In genomic region chr5:46443805-46444340, GRCm38 (mm10) we compare ENCODE assay signal across 8 mouse cellular contexts.
A peak's percentile ranks its signal among the peaks of the same experiment; 100 is the strongest.
DNase-seq lines count a peak whose midpoint lies in the region; ATAC-seq and TF ChIP-seq lines count a peak whose summit lies in the region.

No protein-coding gene starts in this region.

- H3K4me1 ChIP-seq in stomach, embryonic 16.5 days (ENCODE audit: control insufficient read depth, insufficient read depth, low read length), result no peaks in the 10 kb centered on the region
- H3K4me1 ChIP-seq in forebrain, embryonic 16.5 days (replicated peaks; ENCODE audit: control insufficient read depth, insufficient read depth, low read length), result peaks cover 19% of the 10 kb centered on the region

- intact Hi-C loops in left cerebral cortex, postnatal 14 days (cut with DNase I), result loop anchor here (10.0 kb wide), 2 partner anchors 1541 to 1691 kb away; partner anchors contain the start of gene Slit2

- no peak overlapping the region for H3K27ac ChIP-seq in stomach, embryonic 16.5 days (ENCODE audit: low read length)
- H3K27ac ChIP-seq in forebrain, embryonic 16.5 days (ENCODE audit: low read length), result no peak overlapping the region

- H3K27me3 ChIP-seq in stomach, embryonic 16.5 days (ENCODE audit: control insufficient read depth, insufficient read depth, low read length), result no peaks in the 10 kb centered on the region
- H3K27me3 ChIP-seq in forebrain, embryonic 16.5 days (replicated peaks; ENCODE audit: control insufficient read depth, insufficient read depth, low read length), result no peaks in the 10 kb centered on the region

- H3K4me3 ChIP-seq in stomach, embryonic 16.5 days (replicated peaks; ENCODE audit: low read length), result no peak overlapping the region; the same call in 1 of the 2 replicates
- H3K4me3 ChIP-seq in forebrain, embryonic 16.5 days (replicated peaks; ENCODE audit: low read length), result no peak overlapping the region

- H3K9ac ChIP-seq in stomach, embryonic 16.5 days (ENCODE audit: low read length), result no peak overlapping the region
- no peak overlapping the region for H3K9ac ChIP-seq in forebrain, embryonic 16.5 days (replicated peaks; ENCODE audit: low read depth, low read length)

- WGBS in stomach, embryonic 16.5 days, result 9% methylated on average over 12 of the region's 12 CpGs
- 14% methylated on average over 12 of the region's 12 CpGs for WGBS in forebrain, embryonic 16.5 days

- no peak; the same call in 1 of the 2 replicates for TF ChIP-seq CTCF in brain, embryonic 14.5 days (IDR thresholded peaks at IDR 0.05; ENCODE audit: borderline replicate concordance, extremely low read depth, insufficient read depth, insufficient read length)

- no peak for ATAC-seq in CD4-positive, CD25-positive, alpha-beta regulatory T cell, adult 4 months
- no peak for ATAC-seq in stomach, embryonic 16.5 days (ENCODE audit: insufficient read depth, low FRiP score)
- no peak for ATAC-seq in forebrain, embryonic 16.5 days

- H3K4me2 ChIP-seq in stomach, embryonic 16.5 days (ENCODE audit: low read depth, low read length), result peak overlapping the region; percentile 43
- H3K4me2 ChIP-seq in forebrain, embryonic 16.5 days (ENCODE audit: low read length), result no peak overlapping the region

- DNase-seq in CD4-positive, CD25-positive, alpha-beta regulatory T cell, adult 2 months (ENCODE audit: low read depth, low spot score), result peak; percentile 1
- DNase-seq in left cerebral cortex, postnatal 14 days (ENCODE audit: low spot score in 2 of 2), result peak; percentile 25 to 54
- DNase-seq in left cerebral cortex, adult 9 months (ENCODE audit: low spot score in 2 of 2), result no peak
- peak; percentile 76 for DNase-seq in brain, embryonic 14.5 days (ENCODE audit: low read depth)
- DNase-seq in kidney, postnatal 10 days, result peak; percentile 48

- H3K36me3 ChIP-seq in stomach, embryonic 16.5 days (ENCODE audit: control insufficient read depth, insufficient read depth, low read length), result no peaks in the 10 kb centered on the region
- H3K36me3 ChIP-seq in forebrain, embryonic 16.5 days (ENCODE audit: control insufficient read depth, insufficient read depth), result no peaks in the 10 kb centered on the region

- TF ChIP-seq POLR2A in brain, embryonic 14.5 days (IDR thresholded peaks at IDR 0.05; ENCODE audit: borderline replicate concordance, extremely low read depth, insufficient read depth, insufficient read length, poor library complexity, severe bottlenecking), result no peak

- H3K9me3 ChIP-seq in stomach, embryonic 16.5 days (replicated peaks; ENCODE audit: control insufficient read depth, low read length), result no peaks in the 10 kb centered on the region
- H3K9me3 ChIP-seq in forebrain, embryonic 16.5 days (ENCODE audit: control insufficient read depth, low read length), result no peaks in the 10 kb centered on the region

Comparison
In these comparisons a context has a peak if more than half of its experiments do, and no peak if none do; other contexts are left out.
1. DNase-seq: peak in CD4-positive, CD25-positive, alpha-beta regulatory T cell, adult 2 months (single experiment), left cerebral cortex, postnatal 14 days (2 of 2), brain, embryonic 14.5 days (single experiment) and kidney, postnatal 10 days (single experiment); none in left cerebral cortex, adult 9 months (0 of 2).